Mouse (Mus musculus): ENCODE measurements around the gene Xylt1. TPM values are rescaled to one million over a fixed set of nuclear protein-coding genes. Genes with fewer than 3 reads are reported as not detected.

Xylt1 gene
- polyA plus RNA-seq, 1 experiment from 2014 or later = 0.52 TPM

DNA sequence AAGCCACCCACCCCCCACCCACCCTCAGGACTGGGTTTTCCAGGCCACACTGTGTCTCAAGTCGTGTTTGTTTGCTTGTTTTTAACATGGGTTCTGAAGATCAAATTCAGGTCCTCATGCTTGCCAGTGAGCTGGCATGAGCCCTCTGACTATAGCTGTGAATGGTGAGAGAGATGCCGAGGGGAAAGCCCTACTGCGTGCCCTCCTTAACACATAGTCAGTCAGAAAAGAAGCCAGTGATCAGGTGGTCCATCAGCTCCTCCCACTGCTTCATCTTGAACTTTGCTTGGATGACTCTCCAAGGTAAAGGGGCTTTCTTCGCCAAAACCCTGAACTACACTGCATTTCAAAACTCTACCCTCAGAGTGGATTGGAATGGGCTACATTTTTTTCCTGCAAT is 183.8 kb downstream of the Xylt1 start:
- no peak for TF ChIP-seq CTCF (IDR thresholded peaks at IDR 0.05; ENCODE audit: low read depth)
- Histone ChIP-seq H3K27me3 (replicated peaks; ENCODE audit: control insufficient read depth, insufficient read depth, low read length) (no peaks in the 10 kb centered on the region), H3K9ac (ENCODE audit: low read depth, low read length) (no peak overlapping the region), H3K4me2 (replicated peaks; ENCODE audit: low read depth) (no peak overlapping the region), H3K4me1 (replicated peaks; ENCODE audit: control insufficient read depth, insufficient read depth, low read length) (no peaks in the 10 kb centered on the region), H3K36me3 (ENCODE audit: control insufficient read depth, insufficient read depth) (no peaks in the 10 kb centered on the region), H3K27ac (ENCODE audit: low read depth, low read length) (no peak overlapping the region), H3K4me3 (ENCODE audit: low read depth, low read length) (no peak overlapping the region), H3K9me3 (ENCODE audit: control insufficient read depth) (no peaks in the 10 kb centered on the region)
- ATAC-seq = no peak
- 84% methylated on average over 4 of the region's 4 CpGs for WGBS

DNA sequence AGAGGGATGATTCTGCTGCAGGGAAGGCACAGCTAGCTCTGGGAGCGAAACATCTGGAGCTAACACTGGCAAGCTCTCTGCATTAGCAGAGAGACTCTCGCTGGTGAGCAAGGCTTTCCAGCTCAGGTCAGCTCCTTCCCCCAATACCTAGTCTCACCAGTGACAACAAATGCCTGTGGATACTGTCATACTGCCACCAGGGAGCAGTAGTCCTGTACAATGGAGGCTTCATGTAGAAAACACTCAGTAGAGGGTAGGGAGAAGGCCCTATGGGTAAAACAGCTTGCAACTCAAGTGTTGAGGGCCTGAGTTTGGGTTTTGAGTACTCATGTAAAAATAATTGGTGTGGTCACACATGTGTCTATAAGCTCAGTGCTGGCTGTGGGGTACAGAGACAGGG is 185.3 kb downstream of the Xylt1 start:
- Histone ChIP-seq H3K27me3 (replicated peaks; ENCODE audit: control insufficient read depth, insufficient read depth, low read length) (no peaks in the 10 kb centered on the region), H3K27ac (ENCODE audit: low read depth, low read length) (no peak overlapping the region), H3K4me2 (replicated peaks; ENCODE audit: low read depth) (no peak overlapping the region), H3K4me3 (ENCODE audit: low read depth, low read length) (no peak overlapping the region), H3K9me3 (ENCODE audit: control insufficient read depth) (no peaks in the 10 kb centered on the region), H3K36me3 (ENCODE audit: control insufficient read depth, insufficient read depth) (no peaks in the 10 kb centered on the region), H3K9ac (ENCODE audit: low read depth, low read length) (no peak overlapping the region), H3K4me1 (replicated peaks; ENCODE audit: control insufficient read depth, insufficient read depth, low read length) (no peaks in the 10 kb centered on the region)
- WGBS = 85% methylated on average over 2 of the region's 2 CpGs
- ATAC-seq = no peak
- peak; percentile 74 for TF ChIP-seq CTCF (IDR thresholded peaks at IDR 0.05; ENCODE audit: low read depth)

DNA sequence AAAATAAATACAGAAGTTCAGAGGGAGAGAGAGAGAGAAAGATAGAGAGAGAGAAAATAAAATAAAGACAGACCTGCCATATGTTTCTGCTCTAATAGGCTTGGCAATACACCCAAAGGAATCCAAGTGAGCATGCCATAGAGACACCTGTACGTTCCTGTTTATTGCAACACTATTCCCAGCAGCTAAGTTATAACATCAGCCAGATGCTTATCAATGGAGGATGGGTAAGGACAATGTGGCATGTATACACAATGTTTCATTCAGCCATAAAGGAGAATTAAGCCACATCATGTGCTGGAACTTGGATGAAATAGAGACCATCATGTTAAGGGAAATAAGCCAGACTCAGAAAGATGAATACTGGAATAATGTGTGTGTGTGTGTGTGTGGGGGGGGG is 186.1 kb downstream of the Xylt1 start:
- Histone ChIP-seq H3K4me1 (replicated peaks; ENCODE audit: control insufficient read depth, insufficient read depth, low read length) (0 out of 2 replicates have a peak, but pooled peaks cover 2% of the 10 kb centered on the region), H3K9ac (ENCODE audit: low read depth, low read length) (no peak overlapping the region), H3K9me3 (ENCODE audit: control insufficient read depth) (no peaks in the 10 kb centered on the region), H3K4me2 (replicated peaks; ENCODE audit: low read depth) (no peak overlapping the region), H3K27ac (ENCODE audit: low read depth, low read length) (no peak overlapping the region), H3K4me3 (ENCODE audit: low read depth, low read length) (no peak overlapping the region), H3K36me3 (ENCODE audit: control insufficient read depth, insufficient read depth) (no peaks in the 10 kb centered on the region), H3K27me3 (replicated peaks; ENCODE audit: control insufficient read depth, insufficient read depth, low read length) (no peaks in the 10 kb centered on the region)
- no peak for TF ChIP-seq CTCF (IDR thresholded peaks at IDR 0.05; ENCODE audit: low read depth)
- 38% methylated on average over 1 of the region's 1 CpGs for WGBS
- no peak for ATAC-seq

DNA sequence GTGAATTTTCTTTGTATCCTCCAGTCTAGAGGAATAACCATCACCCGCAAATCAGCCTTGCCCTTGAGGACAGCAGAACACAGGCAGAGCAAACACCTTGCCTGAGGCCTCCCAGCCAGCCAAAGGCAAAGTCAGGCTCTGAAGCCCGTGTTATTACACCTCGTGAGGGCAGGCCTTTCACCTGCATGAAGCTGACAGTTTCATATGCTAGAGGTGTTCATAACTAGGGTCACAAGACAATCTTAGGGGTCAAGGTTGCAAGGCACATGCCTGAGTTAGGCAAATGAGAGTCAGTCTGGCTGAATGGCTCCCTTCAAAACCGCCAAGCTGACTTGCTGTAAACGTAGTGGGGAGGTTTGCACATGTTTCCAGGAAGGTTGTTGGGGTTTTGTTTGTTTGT is 186.5 kb downstream of the Xylt1 start:
- Histone ChIP-seq H3K27ac (ENCODE audit: low read depth, low read length) (no peak overlapping the region), H3K9ac (ENCODE audit: low read depth, low read length) (no peak overlapping the region), H3K4me1 (replicated peaks; ENCODE audit: control insufficient read depth, insufficient read depth, low read length) (0 out of 2 replicates have a peak, but pooled peaks cover 2% of the 10 kb centered on the region), H3K27me3 (replicated peaks; ENCODE audit: control insufficient read depth, insufficient read depth, low read length) (no peaks in the 10 kb centered on the region), H3K4me2 (replicated peaks; ENCODE audit: low read depth) (no peak overlapping the region), H3K9me3 (ENCODE audit: control insufficient read depth) (no peaks in the 10 kb centered on the region), H3K4me3 (ENCODE audit: low read depth, low read length) (no peak overlapping the region), H3K36me3 (ENCODE audit: control insufficient read depth, insufficient read depth) (no peaks in the 10 kb centered on the region)
- WGBS = 45% methylated on average over 5 of the region's 5 CpGs
- TF ChIP-seq CTCF (IDR thresholded peaks at IDR 0.05; ENCODE audit: low read depth) = no peak
- ATAC-seq = peak; percentile 70

DNA sequence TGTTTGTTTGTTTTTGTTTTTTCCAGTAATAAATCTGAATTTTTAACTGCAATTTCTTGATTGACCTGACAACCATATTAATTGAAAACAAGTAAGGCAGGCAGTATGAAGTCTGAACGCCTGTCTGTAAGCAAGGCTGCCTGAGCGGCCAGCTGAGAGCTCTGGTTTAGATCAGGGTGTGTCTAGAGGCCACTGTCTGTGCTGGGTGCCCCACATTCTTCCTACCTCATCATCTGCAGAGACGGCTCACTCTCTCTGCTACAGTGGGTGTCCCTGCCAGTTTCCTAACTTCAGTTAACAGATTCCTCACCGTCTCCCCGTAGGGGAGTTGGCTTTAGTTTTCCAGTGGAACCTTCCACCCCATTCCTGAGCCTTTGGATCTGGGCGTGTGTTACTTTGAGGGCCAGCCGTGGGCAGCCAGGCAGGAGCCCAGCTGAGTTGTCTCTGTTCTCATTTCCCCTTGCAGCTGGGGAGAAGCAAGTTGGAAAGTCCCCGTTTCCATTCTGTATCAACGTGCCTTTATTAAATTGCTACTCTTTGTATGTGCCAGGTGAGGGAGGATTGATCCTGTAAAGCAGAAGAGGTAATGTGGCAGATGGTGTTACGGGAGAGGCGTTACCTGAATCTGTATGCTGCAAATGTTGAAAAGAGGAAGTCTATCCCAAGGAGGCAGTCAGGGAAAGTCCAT is 187.0 kb downstream of the Xylt1 start:
- 46% methylated on average over 11 of the region's 11 CpGs for WGBS
- ATAC-seq = peak; percentile 60; the same call in 1 of the 2 replicates

DNA sequence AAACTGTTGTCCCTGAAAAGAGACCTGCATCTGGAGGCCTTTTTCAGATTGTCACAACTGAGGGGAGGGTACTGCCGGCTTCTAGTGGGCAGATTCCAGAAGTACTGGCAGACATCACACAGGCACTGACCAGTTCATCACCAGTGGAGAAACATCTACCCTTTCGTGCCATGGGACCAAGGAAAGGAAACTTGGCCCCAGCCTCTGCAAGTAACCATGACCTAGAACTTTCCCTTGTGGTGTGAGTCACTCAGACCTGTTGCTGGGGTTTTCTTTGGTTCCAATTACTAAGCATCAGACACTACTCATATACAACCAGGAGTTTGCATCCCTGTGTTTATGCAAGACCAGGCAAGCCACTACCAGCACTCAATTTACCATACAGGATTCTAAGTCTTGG is 190.4 kb downstream of the Xylt1 start:
- Histone ChIP-seq H3K36me3 (ENCODE audit: control insufficient read depth, insufficient read depth) (no peaks in the 10 kb centered on the region), H3K4me3 (ENCODE audit: low read depth, low read length) (no peak overlapping the region), H3K4me1 (replicated peaks; ENCODE audit: control insufficient read depth, insufficient read depth, low read length) (0 out of 2 replicates have a peak, but pooled peaks cover 2% of the 10 kb centered on the region), H3K9ac (ENCODE audit: low read depth, low read length) (no peak overlapping the region), H3K9me3 (ENCODE audit: control insufficient read depth) (no peaks in the 10 kb centered on the region), H3K4me2 (replicated peaks; ENCODE audit: low read depth) (no peak overlapping the region), H3K27me3 (replicated peaks; ENCODE audit: control insufficient read depth, insufficient read depth, low read length) (no peaks in the 10 kb centered on the region), H3K27ac (ENCODE audit: low read depth, low read length) (no peak overlapping the region)
- no peak for TF ChIP-seq CTCF (IDR thresholded peaks at IDR 0.05; ENCODE audit: low read depth)
- WGBS = 64% methylated on average over 2 of the region's 2 CpGs
- ATAC-seq = no peak

More for the DNA sequence above, 187.0 kb downstream of the Xylt1 start:
- H3K4me3 ChIP-seq (ENCODE audit: low read depth, low read length) = no peak overlapping the region
- H3K27me3 ChIP-seq (replicated peaks; ENCODE audit: control insufficient read depth, insufficient read depth, low read length) = no peaks in the 10 kb centered on the region
- no peaks in the 10 kb centered on the region for H3K36me3 ChIP-seq (ENCODE audit: control insufficient read depth, insufficient read depth)
- no peak overlapping the region; the same call in 1 of the 2 replicates for H3K27ac ChIP-seq (ENCODE audit: low read depth, low read length)
- H3K9me3 ChIP-seq (ENCODE audit: control insufficient read depth) = no peaks in the 10 kb centered on the region
- 0 out of 2 replicates have a peak, but pooled peaks cover 2% of the 10 kb centered on the region for H3K4me1 ChIP-seq (replicated peaks; ENCODE audit: control insufficient read depth, insufficient read depth, low read length)
- no peak for TF ChIP-seq CTCF (IDR thresholded peaks at IDR 0.05; ENCODE audit: low read depth)
- no peak overlapping the region for H3K9ac ChIP-seq (ENCODE audit: low read depth, low read length)
- no peak overlapping the region for H3K4me2 ChIP-seq (replicated peaks; ENCODE audit: low read depth)

All from intestine, postnatal 0 days (tissue).